Comparison of ENCODE assay signal across 7 mouse cellular contexts in genomic region chr12:8502546-8502945, GRCm38 (mm10). TPM values are rescaled to one million over a fixed set of nuclear protein-coding genes. Genes with fewer than 3 reads are reported as not detected.
DNase-seq lines count a peak whose midpoint lies in the region; ATAC-seq and TF ChIP-seq lines count a peak whose summit lies in the region.

No protein-coding gene starts in this region.

- no peak overlapping the region for H3K27ac ChIP-seq in liver, embryonic 11.5 days (ENCODE audit: low read depth, low read length)
- H3K27ac ChIP-seq in ES-E14 (ENCODE audit: insufficient read depth, low read depth, low read length, poor library complexity, severe bottlenecking): no peak overlapping the region
- H3K27ac ChIP-seq in embryonic facial prominence, embryonic 14.5 days (replicated peaks; ENCODE audit: low read depth, low read length): no peak overlapping the region

- no peaks in the 10 kb centered on the region for H3K9me3 ChIP-seq in liver, embryonic 11.5 days (ENCODE audit: control insufficient read depth, low read length)
- no peaks in the 10 kb centered on the region for H3K9me3 ChIP-seq in ES-E14 (ENCODE audit: control insufficient read depth, insufficient read depth, low read depth, low read length)
- no peaks in the 10 kb centered on the region for H3K9me3 ChIP-seq in embryonic facial prominence, embryonic 14.5 days (ENCODE audit: control insufficient read depth, low read length)

- no peaks in the 10 kb centered on the region for H3K27me3 ChIP-seq in liver, embryonic 11.5 days (replicated peaks; ENCODE audit: control insufficient read depth, insufficient read depth, low read length)
- no peaks in the 10 kb centered on the region for H3K27me3 ChIP-seq in embryonic facial prominence, embryonic 14.5 days (replicated peaks; ENCODE audit: control insufficient read depth, insufficient read depth, low read length)

- intact Hi-C loops in left cerebral cortex, postnatal 4 days (cut with DNase I): loop anchor here (1.0 kb wide), 1 partner anchor 176 kb away; no protein-coding TSS in a partner anchor

- ATAC-seq in liver, embryonic 11.5 days (replicated peaks; ENCODE audit: low FRiP score): no peak
- ATAC-seq in embryonic facial prominence, embryonic 14.5 days (ENCODE audit: low read depth): no peak

- no peaks in the 10 kb centered on the region for H3K36me3 ChIP-seq in liver, embryonic 11.5 days (ENCODE audit: control insufficient read depth, insufficient read depth, low read length)
- H3K36me3 ChIP-seq in ES-E14 (ENCODE audit: control insufficient read depth, insufficient read depth, low read length, poor library complexity, severe bottlenecking): no peaks in the 10 kb centered on the region
- H3K36me3 ChIP-seq in embryonic facial prominence, embryonic 14.5 days (ENCODE audit: control insufficient read depth, insufficient read depth, low read length): no peaks in the 10 kb centered on the region

- peak; percentile 10 for DNase-seq in liver
- no peak for DNase-seq in liver, embryonic 11.5 days (ENCODE audit: low spot score)
- no peak for DNase-seq in ES-E14 (ENCODE audit: low read depth, low spot score)
- peak; percentile 34 to 81 for DNase-seq in adrenal gland, postnatal 36 days
- peak; percentile 80 for DNase-seq in embryonic facial prominence, embryonic 14.5 days (ENCODE audit: low spot score)
- peak; percentile 54 for DNase-seq in left cerebral cortex, postnatal 4 days
- no peak for DNase-seq in frontal cortex, postnatal 25 days (ENCODE audit: low spot score in 2 of 2)

- H3K4me1 ChIP-seq in liver, embryonic 11.5 days (replicated peaks; ENCODE audit: control insufficient read depth, insufficient read depth, low read length): peaks cover 18% of the 10 kb centered on the region
- H3K4me1 ChIP-seq in ES-E14 (ENCODE audit: control insufficient read depth in 2 of 2, insufficient read depth in 2 of 2, low read length in 2 of 2, poor library complexity in 1 of 2): peaks cover 0 to 10% of the 10 kb centered on the region in 2 experiments; a peak in 2 of 4 replicates
- H3K4me1 ChIP-seq in embryonic facial prominence, embryonic 14.5 days (ENCODE audit: control insufficient read depth, insufficient read depth, low read length): peaks cover 13% of the 10 kb centered on the region

- in situ Hi-C loops in ES-E14 (cut with MboI; ENCODE audit: low sequenced_read_pairs in 2 of 2, unreplicated experiment in 2 of 2): loop anchor here in 1 of 2 experiments (5.0 kb wide), 1 partner anchor 180 kb away; no protein-coding TSS in a partner anchor

- no peak overlapping the region for H3K9ac ChIP-seq in liver, embryonic 11.5 days (ENCODE audit: low read depth, low read length)
- H3K9ac ChIP-seq in ES-E14 (ENCODE audit: insufficient read depth, low read depth, low read length, poor library complexity, severe bottlenecking): no peak overlapping the region
- H3K9ac ChIP-seq in embryonic facial prominence, embryonic 14.5 days (ENCODE audit: low read depth, low read length): no peak overlapping the region

- 17% methylated on average over 6 of the region's 6 CpGs for WGBS in liver, embryonic 11.5 days
- WGBS in embryonic facial prominence, embryonic 14.5 days: 11% methylated on average over 6 of the region's 6 CpGs

- H3K4me3 ChIP-seq in liver, embryonic 11.5 days (ENCODE audit: low read depth, low read length): no peak overlapping the region
- H3K4me3 ChIP-seq in ES-E14 (ENCODE audit: insufficient read depth in 1 of 2, low read depth in 1 of 2, low read length in 2 of 2, poor library complexity in 1 of 2, severe bottlenecking in 1 of 2): no peak overlapping the region
- no peak overlapping the region for H3K4me3 ChIP-seq in embryonic facial prominence, embryonic 14.5 days (ENCODE audit: low read depth, low read length)

- H3K4me2 ChIP-seq in liver, embryonic 11.5 days: no peak overlapping the region
- no peak overlapping the region for H3K4me2 ChIP-seq in embryonic facial prominence, embryonic 14.5 days (ENCODE audit: low read depth, low read length)

TF ChIP-seq in ES-E14, 5 proteins besides CTCF, POLR2A, EP300 and RAD21:
- no peak; the same call in 1 of the 2 replicates for TF ChIP-seq ZNF384 (IDR thresholded peaks at IDR 0.05; ENCODE audit: low read depth, low read length)
- TF ChIP-seq ZC3H11A (IDR thresholded peaks at IDR 0.05; ENCODE audit: borderline replicate concordance, low read depth, low read length): peak; percentile 33; the same call in 1 of the 2 replicates

RNA-seq across cellular contexts. Expression of gene Rhob, which starts 2.7 kb away (rescaled TPM):
- 19.5 and 23.2 TPM in 2 replicates for polyA plus RNA-seq in liver, embryonic 11.5 days (2014; fragmentation: Nextera tagmentation; extraction: Ambion mirVana)
- total RNA-seq in ES-E14 (2012; rRNA removed): 29.4 and 43.6 TPM in 2 replicates
- total RNA-seq in adrenal gland, postnatal 36 days (2021): 100 to 1,000 TPM; 199 to 285 TPM
- polyA plus RNA-seq in embryonic facial prominence, embryonic 14.5 days (2014; fragmentation: Nextera tagmentation; extraction: Ambion mirVana): 72.8 and 76.8 TPM in 2 replicates
- 100 to 1,000 TPM; 220 to 231 TPM for total RNA-seq in left cerebral cortex, postnatal 4 days (2021)

Comparison
In these comparisons a context has a peak if more than half of its experiments do, and no peak if none do; other contexts are left out.
1. DNase-seq: peak in liver (single experiment), adrenal gland, postnatal 36 days (2 of 2), embryonic facial prominence, embryonic 14.5 days (single experiment) and left cerebral cortex, postnatal 4 days (single experiment); none in liver, embryonic 11.5 days (single experiment), ES-E14 (single experiment) and frontal cortex, postnatal 25 days (0 of 2).